Mouse (Mus musculus): ENCODE data around the gene Entpd3. TPM values are rescaled to one million over a fixed set of nuclear protein-coding genes. Genes with fewer than 3 reads are reported as not detected.

Gene Entpd3
- polyA plus RNA-seq, 1 experiment from 2014 or later: 0.43 TPM

DNA sequence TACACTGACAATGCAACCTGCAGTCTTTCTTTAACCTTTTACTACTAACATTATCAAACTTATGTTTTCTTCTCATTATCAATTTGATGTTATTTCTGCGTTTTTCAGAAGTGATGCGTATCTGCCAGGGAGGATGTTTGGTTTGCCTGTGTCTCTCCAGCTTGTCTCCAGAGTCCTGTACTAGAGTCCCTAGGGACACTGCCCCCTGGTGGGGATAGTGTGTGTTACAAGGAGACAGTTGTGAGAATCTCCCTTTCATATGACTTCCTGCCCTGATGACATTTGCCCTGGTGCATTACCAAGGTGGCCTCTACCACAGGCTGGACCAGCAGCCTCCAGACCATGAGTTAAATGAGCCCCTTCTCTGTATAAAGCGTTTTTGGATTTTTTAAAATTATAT is 46.9 kb downstream of the Entpd3 start:
- H3K4me3 ChIP-seq: no peak overlapping the region
- no peak for ATAC-seq (ENCODE audit: low FRiP score, low read depth)
- H3K9ac ChIP-seq (replicated peaks): no peak overlapping the region
- WGBS: 16% methylated on average over 3 of the region's 3 CpGs
- peaks cover 14% of the 10 kb centered on the region for H3K4me1 ChIP-seq
- H3K27ac ChIP-seq (replicated peaks): no peak overlapping the region
- no peaks in the 10 kb centered on the region for H3K36me3 ChIP-seq
- H3K27me3 ChIP-seq: 0 out of 2 replicates have a peak, but pooled peaks cover 5% of the 10 kb centered on the region
- no peaks in the 10 kb centered on the region for H3K9me3 ChIP-seq
- H3K4me2 ChIP-seq (replicated peaks): no peak overlapping the region

DNA sequence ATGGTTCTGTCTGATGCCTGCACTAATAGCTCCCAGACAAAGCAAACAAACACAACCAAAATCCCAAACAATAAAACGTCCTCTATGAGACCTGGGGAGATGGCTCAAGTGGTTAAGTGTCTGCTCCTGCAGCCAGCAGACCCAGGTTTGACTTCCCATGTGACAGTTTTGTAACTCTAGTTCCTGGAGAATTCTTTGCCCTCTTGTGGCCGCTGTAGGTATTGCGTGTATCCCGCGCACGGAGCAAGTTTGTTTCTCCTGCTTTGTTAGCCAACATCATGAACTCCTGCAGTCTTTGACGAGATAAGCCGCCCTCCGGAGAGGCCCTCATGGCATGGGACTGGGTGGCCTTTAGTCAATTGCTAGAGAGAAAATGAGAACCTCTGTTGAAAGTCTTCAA is 51.9 kb downstream of the Entpd3 start:
- Histone ChIP-seq H3K36me3 (no peaks in the 10 kb centered on the region), H3K9me3 (no peaks in the 10 kb centered on the region), H3K4me2 (replicated peaks) (no peak overlapping the region), H3K27me3 (peaks cover 4% of the 10 kb centered on the region), H3K4me1 (peaks cover 22% of the 10 kb centered on the region), H3K27ac (replicated peaks) (no peak overlapping the region), H3K9ac (replicated peaks) (no peak overlapping the region), H3K4me3 (no peak overlapping the region)
- ATAC-seq (ENCODE audit: low FRiP score, low read depth): no peak
- WGBS: 3% methylated on average over 9 of the region's 9 CpGs

DNA sequence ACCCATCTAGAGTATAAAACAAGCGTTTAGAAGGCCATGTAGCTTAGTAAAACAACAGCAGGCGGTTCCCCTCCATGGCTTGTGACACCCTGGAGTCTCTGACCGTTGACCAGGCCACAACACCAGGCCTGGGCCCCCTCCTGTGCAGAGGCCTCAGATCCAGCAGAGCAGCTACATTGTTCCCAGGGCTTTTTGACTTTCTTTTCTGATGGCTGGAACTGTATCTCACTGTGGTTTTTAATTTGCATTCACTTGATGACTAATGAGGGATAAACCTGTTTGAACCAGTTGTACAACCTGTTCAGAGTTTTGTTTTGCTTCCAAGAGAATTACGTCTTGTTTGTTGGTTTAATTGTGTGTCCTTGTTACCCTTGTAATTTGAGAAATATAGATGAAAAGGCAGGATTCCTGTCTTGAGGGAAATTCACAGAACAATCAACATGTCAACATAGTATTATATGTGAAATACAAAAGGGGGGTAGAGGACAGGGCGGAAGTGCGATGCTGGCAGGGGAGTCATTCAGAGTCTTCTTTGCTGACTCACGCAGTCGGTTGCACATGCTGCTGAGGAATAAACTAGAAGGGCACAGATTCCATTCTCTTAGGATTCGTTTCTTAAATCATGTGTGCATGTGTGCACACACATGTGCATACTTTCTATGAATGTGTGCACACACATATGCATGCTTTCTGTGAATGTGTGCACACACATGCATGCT is 53.9 kb downstream of the Entpd3 start:
- Histone ChIP-seq H3K4me1 (peaks cover 22% of the 10 kb centered on the region), H3K9ac (replicated peaks) (no peak overlapping the region), H3K4me3 (no peak overlapping the region), H3K36me3 (no peaks in the 10 kb centered on the region), H3K27me3 (peaks cover 4% of the 10 kb centered on the region), H3K9me3 (no peaks in the 10 kb centered on the region), H3K4me2 (replicated peaks) (no peak overlapping the region), H3K27ac (replicated peaks) (no peak overlapping the region)
- ATAC-seq (ENCODE audit: low FRiP score, low read depth): no peak
- 53% methylated on average over 9 of the region's 9 CpGs for WGBS

DNA sequence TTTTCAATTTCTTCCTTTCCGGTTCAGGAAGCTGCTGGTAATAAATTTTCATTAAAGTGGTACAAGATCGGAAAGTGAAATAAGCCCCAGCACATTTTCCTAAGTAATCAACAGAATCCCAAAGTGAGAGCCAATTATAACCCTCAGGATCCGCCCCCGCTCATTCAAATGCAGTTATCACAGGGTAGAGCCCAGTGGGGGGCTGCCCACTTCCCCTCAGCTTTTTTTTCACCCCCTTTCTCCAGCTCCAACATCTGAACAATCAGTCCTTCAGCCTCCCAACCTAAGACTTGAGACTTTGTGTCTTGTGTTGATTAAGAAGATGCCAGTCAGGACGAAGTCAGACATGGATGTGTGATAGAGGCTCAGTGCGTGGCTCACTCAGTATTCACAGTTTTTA is 55.2 kb downstream of the Entpd3 start:
- Histone ChIP-seq H3K27ac (replicated peaks) (no peak overlapping the region), H3K4me2 (replicated peaks) (no peak overlapping the region), H3K4me3 (no peak overlapping the region), H3K36me3 (no peaks in the 10 kb centered on the region), H3K9me3 (no peaks in the 10 kb centered on the region), H3K27me3 (peaks cover 4% of the 10 kb centered on the region), H3K9ac (replicated peaks) (no peak overlapping the region), H3K4me1 (peaks cover 22% of the 10 kb centered on the region)
- WGBS: 47% methylated on average over 6 of the region's 6 CpGs
- ATAC-seq (ENCODE audit: low FRiP score, low read depth): no peak

DNA sequence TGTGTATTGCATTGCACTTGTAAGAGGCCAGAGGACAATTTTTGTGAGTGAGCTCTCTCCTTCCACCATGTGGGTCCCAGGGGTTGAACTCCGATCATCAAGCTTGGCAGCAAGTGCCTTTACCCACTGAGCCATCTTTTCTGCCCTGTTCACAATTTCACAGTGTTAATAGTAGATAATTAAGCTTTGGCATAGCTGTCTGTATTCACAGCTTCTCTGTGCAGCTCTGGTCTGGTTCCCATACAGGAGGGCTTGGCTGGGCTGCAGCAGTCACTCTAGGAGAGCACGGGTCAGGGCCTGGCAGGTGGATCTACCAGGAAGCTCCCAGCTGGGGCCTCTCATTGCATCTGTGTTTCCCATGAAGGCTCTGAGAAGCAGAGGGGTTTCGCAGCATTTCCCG is 55.7 kb downstream of the Entpd3 start:
- ATAC-seq (ENCODE audit: low FRiP score, low read depth): no peak
- peaks cover 22% of the 10 kb centered on the region for H3K4me1 ChIP-seq
- H3K4me3 ChIP-seq: no peak overlapping the region
- no peaks in the 10 kb centered on the region for H3K36me3 ChIP-seq
- H3K27me3 ChIP-seq: peaks cover 4% of the 10 kb centered on the region
- H3K27ac ChIP-seq (replicated peaks): no peak overlapping the region
- no peaks in the 10 kb centered on the region for H3K9me3 ChIP-seq
- H3K9ac ChIP-seq (replicated peaks): no peak overlapping the region
- 72% methylated on average over 4 of the region's 4 CpGs for WGBS
- H3K4me2 ChIP-seq (replicated peaks): no peak overlapping the region

DNA sequence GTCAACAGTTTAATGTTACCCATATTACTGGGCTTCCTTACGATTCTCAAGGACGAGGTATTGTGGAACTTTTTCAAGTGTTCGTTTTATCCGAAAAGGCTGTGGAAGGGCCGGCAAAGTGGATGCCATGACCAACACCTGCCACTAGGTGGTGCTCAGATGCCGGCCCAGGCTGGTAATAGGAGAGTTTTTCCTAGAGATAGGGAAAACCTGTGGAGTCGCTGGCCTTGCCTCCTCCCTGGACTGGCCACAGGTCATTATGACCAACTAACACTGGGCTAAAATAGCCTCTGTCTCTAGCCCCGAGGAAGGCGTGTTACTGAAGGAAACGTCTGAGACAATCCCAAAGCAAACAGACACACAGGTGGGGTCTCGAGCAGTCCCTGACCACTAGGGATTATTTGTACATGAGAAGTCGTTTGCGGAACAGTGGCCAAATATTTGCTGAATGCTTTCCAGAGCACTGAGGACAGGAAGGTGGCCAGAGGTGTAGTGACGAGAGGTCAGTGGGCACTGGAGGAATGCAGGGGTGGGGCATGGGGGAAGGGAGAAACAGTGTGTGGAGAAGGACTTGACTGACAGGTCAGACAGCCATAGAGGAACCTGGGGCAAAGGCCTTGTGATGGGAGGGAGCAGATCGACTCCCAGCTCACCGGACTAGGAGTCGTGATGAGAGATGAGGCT is 62.0 kb downstream of the Entpd3 start:
- Histone ChIP-seq H3K4me1 (peaks cover 28% of the 10 kb centered on the region), H3K4me2 (replicated peaks) (no peak overlapping the region), H3K9ac (replicated peaks) (no peak overlapping the region), H3K4me3 (no peak overlapping the region), H3K36me3 (no peaks in the 10 kb centered on the region), H3K27me3 (peaks cover 16% of the 10 kb centered on the region), H3K9me3 (no peaks in the 10 kb centered on the region), H3K27ac (replicated peaks) (no peak overlapping the region)
- 23% methylated on average over 17 of the region's 17 CpGs for WGBS
- no peak; the same call in 1 of the 2 replicates for ATAC-seq (ENCODE audit: low FRiP score, low read depth)

DNA sequence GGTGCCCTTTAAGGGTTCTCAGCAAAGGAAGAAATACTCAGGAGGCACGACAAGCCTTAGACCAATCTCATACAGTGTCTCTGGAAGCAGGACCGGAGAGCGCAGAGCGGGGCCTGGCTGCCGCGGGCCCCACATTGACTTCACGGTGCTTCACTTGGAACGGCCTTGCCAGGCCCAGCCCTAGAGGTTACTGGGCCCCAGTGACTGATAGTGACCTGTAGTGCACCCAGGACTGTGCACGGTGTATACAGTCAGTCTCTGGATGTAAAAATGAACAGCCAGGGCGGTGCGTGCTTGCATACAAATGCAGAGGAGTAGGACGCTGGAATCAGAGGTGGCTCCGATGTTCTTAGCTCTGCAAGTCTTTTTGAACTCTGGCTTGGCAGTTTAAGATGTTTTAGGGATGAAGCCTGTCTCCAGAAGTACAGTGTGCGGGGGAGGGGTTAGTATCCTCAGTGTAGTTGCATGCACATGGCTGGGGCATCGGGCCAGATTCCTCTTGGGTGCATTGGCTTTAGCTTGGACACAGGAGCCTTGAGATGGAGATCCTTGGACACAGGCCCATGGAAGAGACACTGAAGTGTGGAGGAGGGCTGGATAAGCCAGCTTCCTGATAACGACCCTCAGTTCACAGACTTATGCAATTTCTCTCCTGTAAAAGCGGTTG is 62.7 kb downstream of the Entpd3 start:
- Histone ChIP-seq H3K9me3 (peaks cover 1% of the 10 kb centered on the region), H3K4me2 (replicated peaks) (peak overlapping the region; percentile 32; the same call in 1 of the 2 replicates), H3K27ac (replicated peaks) (0 out of 2 replicates have a peak overlapping the region, but pooled peaks have one; percentile 58), H3K27me3 (peaks cover 16% of the 10 kb centered on the region), H3K9ac (replicated peaks) (peak overlapping the region; percentile 34; the same call in 1 of the 2 replicates), H3K36me3 (no peaks in the 10 kb centered on the region), H3K4me1 (peaks cover 28% of the 10 kb centered on the region), H3K4me3 (no peak overlapping the region)
- ATAC-seq (ENCODE audit: low FRiP score, low read depth): peak; percentile 53
- 56% methylated on average over 17 of the region's 17 CpGs for WGBS

DNA sequence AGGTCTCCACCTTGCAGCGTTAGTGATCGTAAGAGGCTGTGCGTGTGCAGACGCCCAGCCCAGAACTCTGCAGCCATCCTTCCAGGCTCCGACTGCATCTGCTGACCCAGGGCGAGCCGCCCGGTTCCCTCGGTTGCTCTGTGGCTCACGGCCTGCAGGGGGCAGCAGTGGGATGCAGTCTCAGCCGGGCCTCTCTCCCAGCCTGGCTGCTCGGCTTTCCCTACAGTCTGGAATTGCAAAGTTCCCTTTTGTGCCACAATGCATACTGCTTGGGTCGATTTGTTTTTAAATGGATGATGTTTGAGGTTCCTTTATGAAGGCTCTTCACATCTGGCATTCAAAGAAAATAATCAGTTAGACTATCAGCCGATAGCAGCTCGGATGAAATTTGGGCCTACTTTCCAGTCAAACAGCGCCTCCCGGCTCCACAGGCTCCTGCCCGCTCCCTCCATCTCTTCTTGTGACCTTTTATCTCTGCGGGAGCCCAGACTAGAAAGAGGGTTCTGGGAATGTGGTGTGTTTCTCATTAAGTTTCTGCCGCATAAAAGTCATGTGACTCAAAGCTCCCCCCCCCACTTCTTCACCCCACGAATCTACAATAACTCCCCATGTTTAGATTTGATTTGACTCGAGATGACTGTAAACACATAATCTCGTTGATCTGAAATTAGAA is 63.4 kb downstream of the Entpd3 start:
- WGBS: 1% methylated on average over 23 of the region's 23 CpGs
- peak overlapping the region; percentile 58 for H3K27ac ChIP-seq (replicated peaks)
- H3K4me1 ChIP-seq: peaks cover 28% of the 10 kb centered on the region
- peak; percentile 88 for ATAC-seq (ENCODE audit: low FRiP score, low read depth)
- no peaks in the 10 kb centered on the region for H3K36me3 ChIP-seq
- peak overlapping the region; percentile 34 for H3K9ac ChIP-seq (replicated peaks)
- H3K4me3 ChIP-seq: 0 out of 2 replicates have a peak overlapping the region, but pooled peaks have one; percentile 10
- H3K9me3 ChIP-seq: peaks cover 8% of the 10 kb centered on the region
- peaks cover 16% of the 10 kb centered on the region for H3K27me3 ChIP-seq
- H3K4me2 ChIP-seq (replicated peaks): peak overlapping the region; percentile 32

DNA sequence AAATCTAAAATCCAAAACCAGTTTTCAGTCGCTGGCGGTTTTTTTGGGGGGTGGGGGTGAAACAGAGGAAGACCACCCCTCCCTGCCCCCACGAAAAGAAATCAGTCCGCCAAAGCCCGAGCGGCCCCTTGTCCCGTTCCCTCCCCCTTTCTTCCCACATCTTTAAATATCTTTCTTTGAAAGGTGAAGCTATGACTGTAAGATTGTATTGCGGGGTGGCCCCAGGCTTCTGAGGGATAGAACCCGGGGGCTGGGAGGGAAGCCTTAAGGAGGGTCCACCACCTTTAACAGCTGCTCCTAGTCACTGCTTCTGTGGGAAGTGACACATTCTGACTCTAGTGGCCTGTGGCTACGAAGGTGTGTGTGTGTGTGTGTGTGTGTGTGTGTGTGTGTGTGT is 63.9 kb downstream of the Entpd3 start:
- Histone ChIP-seq H3K9ac (replicated peaks) (peak overlapping the region; percentile 34), H3K4me1 (peaks cover 28% of the 10 kb centered on the region), H3K27ac (replicated peaks) (peak overlapping the region; percentile 58), H3K27me3 (peaks cover 16% of the 10 kb centered on the region), H3K9me3 (peaks cover 12% of the 10 kb centered on the region), H3K36me3 (no peaks in the 10 kb centered on the region), H3K4me3 (0 out of 2 replicates have a peak overlapping the region, but pooled peaks have one; percentile 10), H3K4me2 (replicated peaks) (peak overlapping the region; percentile 32)
- WGBS: 13% methylated on average over 10 of the region's 10 CpGs
- ATAC-seq (ENCODE audit: low FRiP score, low read depth): peak; percentile 31; the same call in 1 of the 2 replicates

DNA sequence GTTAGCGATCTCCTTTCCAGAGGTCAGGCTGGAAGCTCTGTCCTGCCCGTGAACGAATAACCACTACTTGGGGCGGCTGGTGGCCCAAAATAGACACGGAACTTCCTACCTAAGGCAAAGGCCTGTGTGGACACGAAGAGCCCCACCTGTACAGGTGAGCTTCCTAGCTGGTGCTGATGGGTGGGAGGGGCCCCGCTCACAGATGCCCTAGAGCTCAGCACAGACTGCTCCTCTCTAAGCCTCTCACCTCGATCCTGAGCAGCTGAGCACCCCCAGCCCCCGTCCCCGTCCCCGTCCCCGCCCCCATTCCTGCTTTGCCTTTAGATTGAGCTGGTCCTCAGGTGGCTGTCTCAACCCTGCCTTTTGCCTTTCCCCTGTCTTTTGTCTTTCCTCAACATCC is 64.3 kb downstream of the Entpd3 start:
- H3K36me3 ChIP-seq: no peaks in the 10 kb centered on the region
- peaks cover 28% of the 10 kb centered on the region for H3K4me1 ChIP-seq
- 23% methylated on average over 12 of the region's 12 CpGs for WGBS
- H3K4me2 ChIP-seq (replicated peaks): peak overlapping the region; percentile 32
- peaks cover 16% of the 10 kb centered on the region for H3K27me3 ChIP-seq
- peaks cover 12% of the 10 kb centered on the region for H3K9me3 ChIP-seq
- H3K9ac ChIP-seq (replicated peaks): peak overlapping the region; percentile 34; the same call in 1 of the 2 replicates
- 0 out of 2 replicates have a peak, but pooled peaks have one; percentile 21 for ATAC-seq (ENCODE audit: low FRiP score, low read depth)
- H3K27ac ChIP-seq (replicated peaks): peak overlapping the region; percentile 58; the same call in 1 of the 2 replicates
- no peak overlapping the region for H3K4me3 ChIP-seq

DNA sequence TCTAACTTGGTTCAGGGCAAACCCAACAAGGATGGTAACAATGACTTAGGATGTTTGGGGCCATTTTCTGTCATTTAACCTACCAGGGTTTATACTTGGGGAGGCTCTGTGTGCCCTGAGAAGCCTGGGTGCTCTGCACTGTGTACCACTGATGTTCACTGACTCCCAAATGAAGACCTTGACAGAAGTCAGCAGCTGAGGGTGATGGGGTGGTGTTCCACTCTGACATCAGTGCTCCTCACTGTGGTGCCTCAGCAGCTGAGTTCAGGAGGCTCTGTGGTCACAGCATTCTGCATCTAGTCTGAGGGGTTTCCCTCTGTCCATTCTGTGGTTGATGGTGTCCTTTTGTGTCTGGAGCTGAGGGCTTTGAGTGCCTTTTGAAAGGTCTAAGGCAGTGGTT is 71.4 kb downstream of the Entpd3 start:
- Histone ChIP-seq H3K4me3 (no peak overlapping the region), H3K9me3 (peaks cover 12% of the 10 kb centered on the region), H3K4me2 (replicated peaks) (no peak overlapping the region), H3K27me3 (no peaks in the 10 kb centered on the region), H3K4me1 (no peaks in the 10 kb centered on the region), H3K27ac (replicated peaks) (no peak overlapping the region), H3K36me3 (no peaks in the 10 kb centered on the region), H3K9ac (replicated peaks) (no peak overlapping the region)
- ATAC-seq (ENCODE audit: low FRiP score, low read depth): no peak

Measured in midbrain, embryonic 12.5 days (tissue).